Mouse (Mus musculus): ENCODE data around the gene Irs2. TPM values are rescaled to one million over a fixed set of nuclear protein-coding genes. Genes with fewer than 3 reads are reported as not detected.
A peak's percentile ranks its signal among the peaks of the same experiment; 100 is the strongest.

Gene Irs2
- total RNA-seq, 2 experiments from 2014 or later = 44.6 to 47.4 TPM

DNA sequence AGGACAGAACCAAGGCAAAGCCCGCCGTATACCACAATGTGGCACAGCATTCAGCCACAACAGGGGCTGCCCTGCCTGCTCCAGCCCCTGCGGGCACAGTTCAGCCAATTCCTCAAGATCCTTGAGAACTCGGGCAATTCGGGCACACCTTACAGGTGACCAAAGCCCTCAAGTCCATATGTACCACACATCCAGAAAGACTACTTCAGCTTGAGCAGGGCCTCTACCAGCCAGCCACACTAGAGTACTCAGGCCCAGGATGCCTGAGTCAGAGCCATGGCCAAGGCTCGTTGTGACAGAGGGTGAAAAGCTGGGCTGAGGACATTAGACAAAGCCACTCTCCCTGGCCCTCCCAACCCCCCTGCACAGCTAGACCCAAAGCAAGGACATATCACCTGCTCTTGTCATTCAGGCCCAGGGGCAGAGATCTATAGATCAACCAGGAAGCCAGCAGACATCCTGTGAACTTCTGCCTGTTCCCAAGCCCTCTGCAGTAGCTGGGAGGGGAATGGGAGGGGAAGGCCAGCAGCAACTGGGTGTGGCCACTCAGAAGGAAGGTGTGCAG is 13.8 kb downstream of the Irs2 start:
- intact Hi-C loops (cut with DNase I) = no loop called here
- no peak for DNase-seq (ENCODE audit: extremely low spot score in 1 of 2, low spot score in 2 of 2)

DNA sequence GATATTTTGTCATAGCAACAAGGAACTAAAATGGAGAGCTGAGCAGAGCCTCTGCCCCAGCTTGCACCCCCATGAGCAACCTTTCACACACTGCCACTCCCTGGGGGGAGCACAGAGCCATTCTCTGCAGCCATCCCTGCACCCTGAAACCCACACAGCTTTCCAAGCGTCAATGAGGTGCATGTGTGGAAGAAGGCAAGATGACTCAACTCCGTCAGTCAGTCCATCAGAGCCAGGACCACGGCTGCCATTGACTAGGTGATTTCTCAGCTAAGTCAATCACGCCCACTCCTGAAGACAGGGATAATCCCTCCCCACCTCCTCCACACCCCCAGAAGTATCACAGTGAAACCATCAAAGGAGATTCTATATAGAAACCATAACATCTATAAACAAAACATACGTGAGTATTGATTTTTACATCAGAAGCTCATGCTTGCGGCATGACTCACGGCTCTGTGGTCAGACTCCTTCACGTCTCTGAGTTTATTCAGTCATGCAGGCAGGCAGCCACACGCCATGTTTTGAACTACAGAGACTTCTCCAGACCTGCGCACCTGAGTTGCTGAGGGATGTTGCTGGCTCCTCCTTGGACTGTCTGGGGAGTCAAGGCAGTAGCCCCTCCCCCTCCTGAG is 14.6 kb downstream of the Irs2 start:
- intact Hi-C loops (cut with DNase I) = no loop called here
- no peak for DNase-seq (ENCODE audit: extremely low spot score in 1 of 2, low spot score in 2 of 2)

DNA sequence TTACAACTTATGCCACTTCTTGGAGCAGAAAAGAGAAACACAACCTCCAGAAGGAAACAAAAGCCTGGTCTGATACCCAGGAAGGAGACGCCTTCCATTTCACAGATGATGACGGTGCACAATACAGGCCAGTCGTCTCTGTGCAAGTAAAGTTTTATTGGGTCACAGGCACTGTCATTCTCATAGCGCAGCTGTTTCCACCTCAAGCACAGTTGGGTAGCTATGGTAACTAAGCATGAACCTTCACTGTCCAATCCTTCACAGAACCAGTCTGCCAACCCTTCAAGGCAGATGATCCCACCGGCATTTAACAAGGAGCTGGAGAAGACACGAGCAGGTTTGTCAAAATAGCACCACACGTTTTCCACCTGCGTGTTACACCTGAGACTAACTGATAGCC is 16.2 kb downstream of the Irs2 start:
- intact Hi-C loops (cut with DNase I) = no loop called here
- no peak for DNase-seq (ENCODE audit: extremely low spot score in 1 of 2, low spot score in 2 of 2)

DNA sequence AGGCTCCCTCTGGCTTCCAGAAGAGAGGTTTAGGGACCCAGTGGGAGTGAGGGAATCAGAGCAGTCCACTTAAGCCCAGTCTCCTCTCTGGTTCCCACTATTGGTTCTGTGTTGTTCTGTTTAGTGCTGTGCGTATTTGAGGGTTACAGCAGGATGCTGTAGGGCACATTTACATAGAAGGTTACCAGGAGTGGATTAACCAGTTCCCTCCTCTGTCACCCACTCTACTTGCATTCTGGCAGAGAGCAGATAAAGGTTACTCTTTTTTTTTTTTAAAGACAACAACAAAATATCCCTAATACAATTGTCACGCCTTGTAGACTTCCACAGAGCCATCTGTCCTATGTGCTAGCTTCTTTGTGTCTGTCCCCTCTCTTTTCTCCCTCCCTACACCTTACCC is 16.9 kb downstream of the Irs2 start:
- intact Hi-C loops (cut with DNase I) = no loop called here
- DNase-seq (ENCODE audit: extremely low spot score in 1 of 2, low spot score in 2 of 2) = no peak

DNA sequence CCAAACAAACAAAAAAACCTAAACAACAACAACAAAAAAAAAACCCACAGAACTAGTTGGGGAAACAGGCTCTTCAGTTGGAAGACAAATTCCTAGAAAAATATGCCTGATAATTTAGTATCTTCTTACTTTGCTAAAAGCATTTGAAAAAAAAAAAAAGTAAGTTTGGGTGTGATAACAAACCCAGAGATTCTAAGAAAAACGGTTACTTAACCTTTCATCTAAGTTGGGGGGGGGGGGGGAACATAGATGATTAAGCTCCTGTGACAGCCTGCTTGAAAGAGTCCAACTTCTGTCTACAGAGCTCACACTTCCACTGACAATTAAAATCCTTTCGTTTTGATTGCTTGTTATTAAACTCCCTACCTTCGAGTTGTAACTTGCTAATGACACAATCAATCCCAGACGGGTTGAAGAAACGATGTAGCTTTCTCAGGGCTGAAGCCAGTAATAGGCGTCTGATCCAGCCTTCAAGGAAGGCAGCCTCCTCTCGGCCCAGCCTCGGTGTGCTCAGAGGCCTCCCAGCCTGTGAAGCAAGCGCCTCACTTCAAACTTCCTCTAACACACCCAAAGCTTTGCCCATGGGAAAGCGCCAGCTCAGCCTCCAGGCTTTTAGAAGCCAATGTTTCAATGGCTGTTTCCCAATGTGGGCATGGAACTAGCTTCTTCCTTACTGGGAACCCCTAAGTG is 17.7 kb downstream of the Irs2 start:
- intact Hi-C loops (cut with DNase I) = no loop called here
- DNase-seq (ENCODE audit: extremely low spot score in 1 of 2, low spot score in 2 of 2) = no peak

DNA sequence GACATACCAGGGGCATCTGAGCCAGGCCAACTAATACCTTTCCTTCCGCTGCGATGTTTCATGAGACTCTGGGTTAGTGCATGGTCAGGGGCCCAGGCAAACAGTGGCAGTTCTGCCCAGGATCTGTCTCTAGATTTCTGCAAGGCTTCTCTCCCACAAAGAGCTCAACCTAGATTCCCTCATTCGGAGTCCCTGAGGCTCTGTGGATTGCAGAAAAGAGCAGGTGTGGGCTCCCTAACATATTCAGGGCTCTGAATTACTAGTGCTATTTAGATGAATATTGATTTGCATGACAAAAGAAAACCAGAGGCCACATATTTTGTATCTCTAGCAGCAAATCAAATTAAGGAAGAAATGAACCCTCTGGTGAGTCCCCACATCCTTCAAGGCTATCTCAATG is 18.3 kb downstream of the Irs2 start:
- intact Hi-C loops (cut with DNase I) = no loop called here
- DNase-seq (ENCODE audit: extremely low spot score in 1 of 2, low spot score in 2 of 2) = no peak

DNA sequence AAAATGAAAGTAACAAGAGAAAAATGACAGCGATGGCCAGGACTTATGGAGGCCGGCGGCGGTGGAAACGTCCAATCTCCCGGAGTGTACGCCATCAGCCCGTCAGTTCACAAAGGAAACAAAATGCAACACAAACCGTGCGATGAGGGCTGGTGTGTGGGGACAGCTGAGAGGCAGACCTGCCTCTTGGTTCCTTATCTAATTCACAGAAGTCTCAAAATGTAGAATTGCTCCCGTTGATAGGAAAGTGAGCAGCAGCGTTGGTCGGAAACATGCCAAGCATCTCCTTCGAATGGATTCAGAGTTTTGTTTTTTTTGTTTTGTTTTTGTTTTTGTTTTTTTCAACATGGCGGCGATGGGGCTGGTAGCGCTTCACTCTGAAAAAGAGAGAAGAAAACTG is 21.6 kb downstream of the Irs2 start:
- no peak for DNase-seq (ENCODE audit: extremely low spot score in 1 of 2, low spot score in 2 of 2)
- intact Hi-C loops (cut with DNase I) = no loop called here

DNA sequence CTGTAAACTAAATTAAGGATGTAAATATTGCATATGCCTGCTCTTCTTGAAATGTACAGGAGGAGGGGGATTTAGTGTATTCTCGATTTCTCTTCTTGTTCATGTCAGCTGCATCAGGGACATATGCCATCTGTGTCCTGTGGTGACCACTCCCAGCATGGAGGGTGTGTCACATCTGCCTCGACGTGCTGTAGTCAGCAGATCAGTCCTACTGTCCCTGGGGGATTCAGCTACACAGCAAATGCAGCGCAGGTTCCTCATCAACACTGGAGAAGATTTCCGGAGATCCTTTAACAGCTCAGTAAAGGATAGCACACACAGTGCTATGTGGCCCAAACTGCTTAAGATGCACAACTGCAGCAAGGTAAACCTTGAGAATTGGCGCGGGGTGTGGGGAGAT is 23.2 kb downstream of the Irs2 start:
- no peak for DNase-seq (ENCODE audit: extremely low spot score in 1 of 2, low spot score in 2 of 2)
- intact Hi-C loops (cut with DNase I) = no loop called here

DNA sequence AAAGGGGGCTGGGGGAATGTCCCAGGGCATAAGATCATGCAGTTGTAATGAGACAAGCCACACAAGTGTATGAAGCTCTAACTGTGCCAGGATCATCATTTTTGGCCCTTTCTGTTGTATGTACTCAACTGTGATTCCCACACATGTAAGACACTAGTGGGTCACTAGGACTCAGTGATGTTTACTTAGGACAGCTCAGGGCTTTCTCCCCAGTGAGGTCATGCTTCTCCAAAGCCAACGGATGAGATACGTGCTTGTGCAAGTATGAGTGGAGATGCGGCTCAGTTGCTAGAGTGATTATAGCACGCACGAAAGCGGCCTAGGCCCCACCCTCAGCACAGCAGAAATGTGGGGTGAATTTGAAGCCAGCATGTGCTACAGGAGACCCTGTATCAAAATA is 27.4 kb downstream of the Irs2 start:
- no peak for DNase-seq (ENCODE audit: extremely low spot score in 1 of 2, low spot score in 2 of 2)
- intact Hi-C loops (cut with DNase I) = no loop called here

DNA sequence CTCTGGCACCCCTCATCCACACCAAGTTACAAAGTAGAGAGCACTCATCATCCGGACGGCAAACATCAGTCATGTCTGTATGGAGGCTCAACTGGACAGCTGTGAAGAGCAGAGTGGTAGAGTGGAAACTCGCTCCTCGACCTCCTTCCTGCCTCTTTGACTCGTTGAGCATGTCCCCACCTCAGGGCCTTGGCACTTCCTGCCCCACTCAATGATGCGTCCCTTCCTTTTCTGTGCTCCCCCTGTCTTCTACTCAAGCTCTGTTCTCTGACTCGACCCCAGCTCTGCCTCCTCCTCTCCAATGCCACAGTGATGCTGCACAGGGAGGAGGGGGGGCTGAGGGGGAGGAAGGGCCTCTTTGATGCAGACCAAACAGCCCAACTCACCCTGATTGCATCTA is 28.3 kb downstream of the Irs2 start:
- intact Hi-C loops (cut with DNase I) = no loop called here
- DNase-seq (ENCODE audit: extremely low spot score in 1 of 2, low spot score in 2 of 2) = no peak

DNA sequence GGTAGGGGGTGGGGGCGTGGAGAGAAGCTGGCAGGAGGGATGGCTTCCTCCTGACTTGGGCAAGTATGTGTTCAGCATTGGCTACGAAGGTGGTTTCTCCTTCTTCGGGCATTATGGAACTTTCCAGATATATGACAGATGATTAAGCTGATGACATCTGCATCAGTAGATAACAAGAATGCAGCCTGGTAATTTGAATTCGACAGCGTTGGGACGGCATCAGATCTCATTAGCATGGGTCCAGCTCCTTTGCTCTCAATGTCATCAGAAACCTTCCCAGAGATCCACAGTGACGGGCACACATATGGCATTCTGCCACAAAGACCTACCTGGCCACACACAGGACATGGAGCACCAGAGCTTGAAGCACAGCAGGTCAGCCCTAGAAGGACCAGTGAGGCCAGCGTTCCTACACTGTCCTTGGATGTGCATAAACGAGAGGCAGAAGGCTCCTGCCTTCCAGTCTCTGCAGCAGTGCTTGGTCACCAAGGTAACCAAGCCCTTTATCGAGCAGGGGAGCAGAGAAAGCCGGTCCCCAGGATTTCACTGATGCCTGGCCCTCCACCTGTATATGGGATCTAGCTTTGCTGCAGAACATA is 29.0 kb downstream of the Irs2 start:
- no peak for DNase-seq (ENCODE audit: extremely low spot score in 1 of 2, low spot score in 2 of 2)
- intact Hi-C loops (cut with DNase I) = no loop called here

DNA sequence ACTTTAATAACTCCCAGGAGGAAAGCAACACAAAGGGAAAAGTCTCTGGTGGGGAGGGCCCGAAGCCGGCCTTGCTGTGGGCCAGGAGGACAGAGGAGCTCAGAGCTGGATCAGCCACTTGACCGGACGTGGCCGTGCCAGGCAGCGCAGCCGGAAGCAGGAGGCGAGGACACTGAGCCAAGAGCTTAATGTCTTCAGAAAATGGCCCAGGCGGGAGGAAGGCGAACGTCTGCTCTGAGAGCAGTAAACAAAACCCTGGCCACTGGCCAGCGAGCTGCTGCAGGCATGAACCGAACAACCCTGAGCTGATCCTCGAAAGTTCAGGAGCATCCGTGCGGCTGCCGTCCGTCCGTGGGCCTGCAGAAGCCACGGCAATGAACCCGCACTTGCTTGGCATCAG is 29.9 kb downstream of the Irs2 start:
- intact Hi-C loops (cut with DNase I) = no loop called here
- peak; percentile 40 to 81 for DNase-seq (ENCODE audit: extremely low spot score in 1 of 2, low spot score in 2 of 2)

DNA sequence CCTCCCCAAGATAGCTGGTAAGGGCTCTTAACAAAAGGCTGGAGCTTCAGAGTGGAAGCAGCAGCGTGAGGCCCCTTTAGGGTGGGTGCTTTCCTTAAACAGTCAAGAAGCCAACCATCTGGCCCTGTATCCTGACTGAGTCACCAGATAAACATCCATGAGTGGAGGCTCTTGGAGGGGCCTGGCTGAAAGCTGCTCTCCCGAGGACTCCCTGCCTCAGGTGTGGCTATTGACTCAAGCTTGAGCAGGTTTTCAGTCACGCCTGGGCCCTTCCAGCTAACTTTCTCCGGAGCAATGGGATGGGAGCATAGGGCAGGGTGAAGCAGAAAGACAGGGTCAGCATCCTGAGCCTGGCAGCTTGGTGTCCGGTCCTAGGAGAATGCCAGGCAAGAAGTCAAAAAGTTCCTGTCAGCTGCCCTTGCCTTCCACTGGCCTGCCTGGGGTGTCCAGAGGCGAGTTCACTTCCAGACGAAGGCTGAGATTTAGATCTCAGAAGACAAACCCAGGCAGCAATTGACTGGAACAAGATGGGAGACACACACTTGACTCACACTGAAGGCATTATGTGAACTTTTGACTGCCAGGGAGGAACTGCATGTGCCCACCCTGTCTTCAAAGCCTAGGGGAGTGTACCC is 30.4 kb downstream of the Irs2 start:
- intact Hi-C loops (cut with DNase I) = no loop called here

DNA sequence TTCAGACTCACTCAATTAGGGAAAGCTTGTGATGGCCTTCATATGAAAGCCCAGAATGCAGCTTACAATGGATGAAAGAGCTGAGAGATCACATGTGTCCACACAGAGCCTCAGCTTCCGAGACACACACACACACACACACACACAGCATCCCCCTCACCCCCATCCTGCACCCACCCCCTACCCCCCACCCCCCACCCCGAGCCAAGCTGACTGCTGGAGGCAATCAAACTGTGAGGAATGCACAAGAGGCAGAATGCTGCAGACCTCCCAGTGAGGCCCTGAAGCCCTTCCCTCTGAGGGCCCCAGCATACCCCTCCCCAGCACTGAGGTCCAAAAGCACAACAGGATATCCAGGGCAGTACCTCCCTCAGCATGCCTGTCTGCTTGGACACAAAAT is 33.6 kb downstream of the Irs2 start:
- intact Hi-C loops (cut with DNase I) = no loop called here
- DNase-seq (ENCODE audit: extremely low spot score in 1 of 2, low spot score in 2 of 2) = no peak

More for the DNA sequence above, 30.4 kb downstream of the Irs2 start:
- DNase-seq (ENCODE audit: extremely low spot score in 1 of 2, low spot score in 2 of 2) = no peak

DNA sequence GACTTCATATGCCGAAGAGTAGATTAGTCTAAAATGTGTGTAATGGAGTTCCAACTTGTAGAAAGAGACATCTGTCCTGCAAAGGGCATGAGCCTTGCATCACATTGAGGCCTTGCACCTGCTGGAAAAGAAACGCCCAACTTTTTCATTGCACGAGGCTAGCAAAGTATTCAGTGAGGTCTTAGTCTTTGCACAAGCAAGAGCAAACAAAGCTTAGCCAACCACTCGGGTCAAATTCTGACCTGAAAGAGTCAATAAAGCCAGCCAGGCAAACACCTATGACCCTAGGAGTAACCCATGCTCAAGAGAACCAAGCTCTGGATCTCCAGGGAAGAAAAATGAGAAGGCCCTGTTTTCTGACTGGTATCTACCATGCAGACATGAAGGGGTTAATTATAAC is 34.1 kb downstream of the Irs2 start:
- no peak for DNase-seq (ENCODE audit: extremely low spot score in 1 of 2, low spot score in 2 of 2)
- intact Hi-C loops (cut with DNase I) = no loop called here

DNA sequence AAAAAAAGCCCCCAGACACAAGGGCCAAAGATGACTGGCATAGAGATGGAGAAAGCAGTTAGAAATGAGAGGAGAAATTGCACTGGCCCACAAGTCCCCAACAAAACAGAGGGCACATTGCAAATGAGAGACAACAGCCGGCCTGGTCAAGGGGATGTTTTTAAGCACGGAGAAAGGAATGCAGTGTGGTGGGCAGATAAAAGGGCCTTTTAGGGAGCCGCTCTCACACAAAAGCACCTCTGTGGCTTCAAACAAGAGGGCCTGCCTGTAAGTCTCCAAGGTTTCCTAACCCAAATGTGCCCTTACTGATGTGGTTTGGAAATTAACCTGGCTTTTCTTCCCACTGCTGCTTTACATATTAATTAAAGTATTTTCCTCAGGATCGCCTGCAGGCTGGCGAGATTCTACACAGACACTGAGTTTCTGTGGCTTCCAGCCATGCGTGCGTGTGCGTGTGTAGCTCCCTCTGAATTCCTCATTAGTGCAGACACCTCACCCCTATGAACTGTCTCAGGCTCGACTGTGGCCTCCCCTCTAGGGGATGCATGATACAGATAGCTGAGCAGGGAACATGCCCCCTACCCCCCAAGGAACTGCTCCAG is 35.3 kb downstream of the Irs2 start:
- intact Hi-C loops (cut with DNase I) = no loop called here
- DNase-seq (ENCODE audit: extremely low spot score in 1 of 2, low spot score in 2 of 2) = no peak

DNA sequence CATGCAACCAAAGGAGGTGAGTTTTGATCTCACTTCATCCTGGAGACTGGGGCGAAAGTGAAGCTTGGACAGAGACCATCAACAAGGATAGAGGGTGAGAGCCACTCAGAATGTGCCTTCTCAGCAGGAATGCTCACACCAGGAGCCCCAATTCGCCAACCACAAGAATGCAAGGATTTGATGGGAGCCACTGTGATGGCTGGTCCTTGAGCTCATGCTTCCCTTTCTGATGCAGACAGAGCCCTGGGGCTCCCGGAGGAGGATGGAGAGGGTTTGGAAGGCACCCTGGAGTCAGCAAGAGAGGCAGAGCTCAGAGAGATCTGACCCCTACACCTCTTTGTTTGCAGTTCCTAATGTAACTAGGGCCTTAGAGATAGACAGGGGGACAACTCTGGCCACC is 36.3 kb downstream of the Irs2 start:
- intact Hi-C loops (cut with DNase I) = no loop called here
- no peak for DNase-seq (ENCODE audit: extremely low spot score in 1 of 2, low spot score in 2 of 2)

DNA sequence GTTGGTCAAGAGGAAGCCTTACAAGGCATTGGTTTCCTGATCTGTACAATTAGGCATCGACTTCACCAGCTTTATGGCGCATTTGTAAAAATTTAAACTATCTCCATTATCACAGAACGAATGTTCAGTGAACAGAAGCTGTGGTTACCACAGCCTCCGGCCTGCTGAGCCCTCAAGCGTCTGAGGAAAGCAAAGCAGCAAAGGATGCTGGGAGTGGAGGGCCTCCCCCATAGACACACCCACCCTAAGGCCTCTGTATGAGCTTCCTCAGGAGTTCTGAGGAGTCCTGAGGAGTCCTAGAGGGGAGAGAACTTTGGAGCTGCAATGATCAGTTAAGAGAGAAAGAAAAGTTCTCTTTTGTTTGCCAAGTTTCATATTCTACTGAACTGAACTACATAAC is 36.7 kb downstream of the Irs2 start:
- DNase-seq (ENCODE audit: extremely low spot score in 1 of 2, low spot score in 2 of 2) = no peak

More for the DNA sequence above, 36.7 kb downstream of the Irs2 start:
- intact Hi-C loops (cut with DNase I) = no loop called here
